Mouse (Mus musculus): ENCODE results near the gene Npr3.

Npr3 gene

DNA sequence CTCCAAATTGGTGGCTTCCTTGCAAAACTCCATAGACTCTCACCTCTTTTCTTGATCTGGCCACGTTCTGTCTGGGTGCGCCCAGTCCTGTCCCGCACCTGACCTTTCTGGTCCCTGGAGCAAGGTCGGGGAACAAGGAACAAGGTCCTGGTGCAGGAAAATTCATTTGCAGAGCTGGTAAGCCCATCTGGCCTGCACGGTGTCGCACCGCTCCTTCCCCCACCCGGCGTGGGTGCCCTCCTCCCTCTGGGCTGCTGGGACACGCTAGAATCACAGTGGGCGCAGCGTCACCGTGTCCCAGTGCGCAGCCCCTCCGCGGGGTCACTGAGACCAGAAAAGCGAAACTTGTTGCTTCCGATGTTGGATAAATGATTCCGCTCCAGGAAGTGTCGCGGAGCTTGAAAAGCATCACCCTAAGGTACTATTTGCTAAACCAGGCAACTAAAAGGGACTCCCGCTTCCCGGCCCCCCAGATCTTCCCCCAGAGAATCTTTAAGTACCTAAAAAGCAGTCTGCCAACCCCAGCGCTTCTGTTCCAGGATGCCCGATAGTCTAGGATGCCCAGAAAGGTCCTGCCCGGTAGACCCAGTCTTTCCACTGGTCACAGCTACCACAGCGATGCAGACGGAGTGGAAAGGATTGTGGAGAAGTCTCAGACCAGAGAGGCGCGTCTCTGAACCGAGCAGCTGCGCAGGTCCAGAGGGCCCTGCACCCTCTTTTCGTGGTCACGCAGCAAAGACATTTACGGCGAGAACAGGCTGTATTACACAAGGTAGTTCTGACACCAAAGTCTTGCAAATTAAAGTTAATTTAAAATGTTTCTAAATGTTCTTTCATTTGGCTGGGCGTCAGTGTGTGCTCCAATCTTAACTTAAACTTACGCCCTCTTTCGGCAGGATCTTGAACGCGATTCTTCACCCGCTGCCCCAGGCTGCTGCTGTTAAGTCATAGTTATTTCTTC is at the start of gene Npr3:
Gene Npr3, minus strand, starts transcription at position 717 of the 961 bp plus-strand sequence.
- DNase-seq (ENCODE audit: low spot score): no peak

DNA sequence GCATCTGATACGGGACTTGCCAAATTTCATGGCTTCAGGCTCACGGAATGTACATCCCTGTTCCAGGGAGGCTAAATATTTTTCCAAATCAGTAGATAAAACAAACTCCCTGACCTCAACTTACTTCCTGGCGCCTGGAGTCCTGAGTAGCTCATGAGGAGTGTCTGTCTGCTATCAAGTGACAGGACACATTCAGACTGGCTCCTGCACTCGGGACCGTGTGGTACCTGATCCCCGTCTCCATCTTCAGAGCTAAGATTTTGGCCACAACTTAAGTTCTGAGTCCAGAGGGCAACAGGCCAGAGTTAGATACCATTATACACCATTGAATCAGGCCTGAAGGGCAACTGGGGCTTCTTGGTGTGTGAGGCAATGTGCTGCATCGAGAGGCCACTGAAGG is 49.0 kb upstream of the Npr3 start:
- DNase-seq (ENCODE audit: low spot score): no peak

DNA sequence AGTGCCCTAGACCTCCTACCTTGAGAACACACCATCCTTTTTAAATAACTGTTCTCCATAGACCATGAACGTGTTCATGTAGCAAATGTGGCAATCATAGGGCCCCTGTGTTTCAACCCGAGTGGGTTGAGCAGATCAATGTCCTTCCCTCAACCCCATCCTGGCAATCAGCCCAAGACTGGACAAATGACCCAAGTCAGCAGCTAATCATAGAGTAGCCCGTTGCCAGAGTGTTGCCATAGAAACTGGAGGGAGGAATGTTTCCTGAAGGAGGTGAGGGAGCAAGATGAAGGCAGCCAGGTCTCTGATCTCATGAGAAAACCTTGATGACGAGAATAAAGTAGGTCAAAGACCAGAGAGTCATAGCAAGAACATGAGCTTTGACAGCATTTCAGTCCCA is 47.1 kb upstream of the Npr3 start:
- DNase-seq (ENCODE audit: low spot score): no peak

DNA sequence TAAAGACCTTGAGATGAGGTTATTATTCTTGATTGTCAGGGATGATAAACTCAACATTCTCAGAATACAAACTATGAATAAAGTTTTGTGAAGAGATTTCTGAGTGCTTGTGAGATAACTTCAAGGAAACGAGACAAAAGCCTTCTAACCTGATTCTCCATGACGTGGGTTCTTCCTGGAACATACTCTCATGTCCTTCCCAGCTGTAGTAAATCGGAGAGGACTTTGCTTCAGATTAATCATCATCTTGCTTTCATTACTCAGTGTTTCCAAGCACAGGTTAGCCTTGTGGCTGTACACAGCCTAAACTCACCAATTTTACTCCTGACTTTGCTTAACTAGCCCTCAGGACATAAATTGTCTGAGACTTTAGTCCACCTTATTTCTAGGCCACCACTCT is 45.1 kb upstream of the Npr3 start:
- DNase-seq (ENCODE audit: low spot score): no peak

DNA sequence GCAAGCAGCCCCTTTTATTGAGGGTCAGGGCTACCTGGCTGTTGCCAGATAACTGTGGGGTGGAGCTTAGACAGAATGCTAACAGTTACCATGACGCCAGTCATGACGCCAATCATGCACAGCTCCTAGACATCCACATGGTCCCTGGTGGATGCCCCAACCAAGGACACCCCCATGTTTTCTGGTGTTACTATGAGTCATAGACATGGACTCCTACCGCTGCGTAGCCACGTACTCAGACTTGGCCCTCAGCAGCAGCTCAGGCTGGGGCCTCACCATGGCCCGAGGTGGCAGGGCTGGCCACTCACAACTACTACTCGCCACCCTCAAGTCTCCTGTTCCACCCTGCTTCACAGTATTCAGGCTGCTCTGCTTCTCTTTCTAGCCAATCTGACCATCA is 44.1 kb upstream of the Npr3 start:
- no peak for DNase-seq (ENCODE audit: low spot score)

DNA sequence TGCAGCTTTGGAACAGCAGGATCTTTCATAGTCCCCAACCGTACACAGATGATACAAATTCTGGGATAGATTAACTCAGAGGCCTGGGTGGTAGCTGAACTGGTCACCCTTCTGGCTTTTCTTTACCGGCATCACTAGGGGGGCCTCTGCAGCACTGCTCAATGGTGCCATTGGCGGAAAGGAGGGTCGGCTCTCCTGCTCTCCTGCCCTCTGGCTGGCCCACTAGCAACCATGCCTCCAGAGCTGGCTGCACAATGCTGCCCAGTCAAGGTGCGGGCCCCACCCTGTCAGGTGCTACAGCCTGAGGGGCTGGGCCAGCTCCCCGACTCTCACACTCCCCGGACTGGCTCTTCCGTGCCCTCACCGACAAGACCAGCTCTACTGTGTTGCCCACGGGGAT is 43.1 kb upstream of the Npr3 start:
- DNase-seq (ENCODE audit: low spot score): no peak

DNA sequence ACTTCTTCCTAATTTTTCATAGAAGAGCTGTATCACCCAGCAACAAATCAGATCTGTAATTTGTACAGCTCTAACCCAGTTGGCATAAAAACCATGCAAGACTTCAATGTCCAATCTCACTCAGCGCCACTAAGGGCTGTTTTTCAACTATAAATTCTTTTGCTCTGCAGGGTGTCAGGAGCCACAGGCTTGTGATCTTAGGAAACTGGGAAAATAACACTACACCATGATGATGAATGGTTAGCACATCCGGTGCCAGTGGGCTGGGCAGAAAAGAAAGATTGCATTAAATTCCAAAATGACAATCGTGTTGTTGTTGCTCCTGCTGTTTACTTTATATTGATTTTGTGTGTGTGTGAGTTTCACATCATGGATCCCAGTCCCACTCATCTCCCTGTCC is 42.4 kb upstream of the Npr3 start:
- DNase-seq (ENCODE audit: low spot score): no peak

DNA sequence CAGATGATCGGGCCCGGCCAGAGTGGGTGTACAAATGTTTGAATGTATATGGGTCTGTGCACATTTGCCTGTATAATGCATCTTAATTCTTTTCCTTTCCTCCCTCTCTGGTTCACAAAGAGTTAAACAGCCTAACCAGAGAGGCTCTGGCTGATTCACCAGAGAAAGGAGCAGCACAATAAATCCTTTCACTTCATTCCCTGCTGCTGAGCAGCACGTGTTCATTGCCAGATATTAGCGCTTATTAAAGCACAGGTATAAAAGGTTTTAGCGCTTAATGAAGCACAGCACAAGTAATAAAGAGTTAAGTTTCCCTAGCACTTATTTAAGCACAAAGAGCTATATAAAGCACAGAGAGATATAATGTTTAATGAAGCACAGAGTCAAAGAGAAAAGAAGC is 33.8 kb upstream of the Npr3 start:
- no peak for DNase-seq (ENCODE audit: low spot score)

DNA sequence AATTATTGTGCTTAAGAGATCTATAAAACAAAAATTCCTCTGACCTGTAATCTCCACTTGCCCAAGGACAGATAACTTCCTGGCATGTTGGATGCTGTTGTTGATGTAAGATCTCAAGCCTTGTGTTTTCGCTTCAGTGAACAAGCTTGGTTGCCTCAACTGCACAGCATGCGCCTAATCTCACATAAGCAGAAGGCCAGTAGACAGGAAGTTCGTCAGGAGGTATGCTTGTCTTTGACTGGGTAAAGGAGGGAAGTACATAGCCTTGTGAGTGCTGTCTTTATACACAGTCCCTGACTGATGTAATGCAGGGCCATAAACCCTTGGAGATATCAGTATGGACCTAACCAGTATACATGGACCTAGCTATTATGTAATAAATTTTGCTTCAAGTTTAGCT is 20.7 kb upstream of the Npr3 start:
- DNase-seq (ENCODE audit: low spot score): no peak

DNA sequence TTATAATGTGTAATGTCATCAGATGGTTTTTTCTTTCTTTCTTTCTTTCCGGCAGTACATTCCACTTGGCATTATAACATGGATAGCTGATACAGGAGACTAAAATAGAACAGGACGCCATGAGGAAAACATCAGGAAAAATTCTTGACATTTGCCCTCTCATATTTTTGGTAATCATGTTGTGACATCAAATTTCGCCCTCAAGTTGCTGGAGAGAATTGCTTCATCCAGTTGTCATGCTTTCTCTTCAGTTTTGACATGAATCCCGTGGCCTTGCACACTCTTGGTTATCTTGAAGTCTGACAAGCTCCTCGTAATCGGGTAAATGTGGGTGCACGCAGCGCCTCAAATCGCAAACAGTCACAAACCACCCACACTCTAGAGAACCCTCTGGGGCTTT is 7.0 kb upstream of the Npr3 start:
- DNase-seq (ENCODE audit: low spot score): no peak

DNA sequence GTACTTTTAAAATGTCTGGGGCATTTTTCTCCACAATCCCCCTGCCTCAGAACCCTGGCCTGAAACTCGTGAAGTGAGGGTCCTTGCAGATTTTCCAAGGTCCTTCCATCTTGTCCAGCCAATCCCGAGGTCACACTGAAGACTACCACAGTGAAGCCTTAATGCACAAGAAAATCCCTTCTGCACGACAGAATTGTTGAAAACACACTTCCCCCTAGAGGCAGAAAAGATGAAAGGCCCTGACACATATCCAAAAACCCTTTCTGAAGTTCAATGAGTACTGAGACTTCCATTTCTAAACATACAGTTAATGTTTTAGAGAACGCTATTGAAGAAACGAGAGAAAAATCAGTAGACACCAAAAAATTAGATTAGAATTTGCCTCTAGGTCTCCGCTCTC is 2.8 kb upstream of the Npr3 start:
- DNase-seq (ENCODE audit: low spot score): no peak

DNA sequence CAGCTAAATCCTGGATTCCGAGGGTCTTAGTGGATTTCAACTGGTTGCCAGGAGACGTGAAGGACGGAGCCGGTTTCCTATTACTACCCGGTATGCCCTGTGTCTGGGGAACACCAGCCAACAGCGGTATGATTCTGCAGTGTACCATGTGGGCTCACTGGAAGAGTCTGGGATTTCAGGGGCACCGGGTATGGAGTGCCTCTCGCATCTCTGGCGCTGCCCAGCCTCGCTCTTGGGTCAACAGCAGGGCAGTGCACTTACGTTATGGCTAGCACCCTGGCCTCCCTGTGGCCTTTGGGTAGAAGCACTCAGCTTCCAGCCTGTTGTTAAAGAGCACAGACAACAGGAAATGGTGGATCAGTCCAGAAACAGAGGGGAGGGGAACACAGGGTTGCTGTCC is 1.1 kb upstream of the Npr3 start:
- DNase-seq (ENCODE audit: low spot score): no peak

DNA sequence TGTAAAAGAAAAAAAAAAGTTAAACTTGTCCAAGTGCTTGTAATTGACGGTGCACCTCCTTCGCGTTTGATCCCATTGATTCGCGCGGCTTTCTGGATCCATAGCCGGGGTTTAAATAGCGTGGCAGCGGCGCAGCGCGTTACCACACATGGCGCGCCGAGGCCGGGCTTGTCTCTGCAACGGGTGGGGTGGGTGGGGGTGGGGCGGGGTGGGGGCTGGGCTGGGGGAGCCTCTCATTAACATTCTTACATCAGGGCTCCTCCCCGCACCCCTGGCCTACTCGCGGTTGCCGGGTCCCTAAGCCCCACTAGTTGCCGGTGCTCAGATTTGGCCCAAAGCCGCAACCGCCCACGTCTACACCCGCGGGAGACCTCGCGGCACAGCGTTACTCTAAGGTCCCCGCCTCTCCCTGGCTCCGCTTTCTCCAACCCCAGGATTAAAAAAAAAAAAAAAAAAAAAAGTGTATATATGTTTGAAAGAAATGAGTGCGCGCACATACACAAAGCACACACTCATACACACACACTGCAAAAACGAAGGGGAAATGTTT is 991 bp downstream of the Npr3 start:
- no peak for DNase-seq (ENCODE audit: low spot score)

DNA sequence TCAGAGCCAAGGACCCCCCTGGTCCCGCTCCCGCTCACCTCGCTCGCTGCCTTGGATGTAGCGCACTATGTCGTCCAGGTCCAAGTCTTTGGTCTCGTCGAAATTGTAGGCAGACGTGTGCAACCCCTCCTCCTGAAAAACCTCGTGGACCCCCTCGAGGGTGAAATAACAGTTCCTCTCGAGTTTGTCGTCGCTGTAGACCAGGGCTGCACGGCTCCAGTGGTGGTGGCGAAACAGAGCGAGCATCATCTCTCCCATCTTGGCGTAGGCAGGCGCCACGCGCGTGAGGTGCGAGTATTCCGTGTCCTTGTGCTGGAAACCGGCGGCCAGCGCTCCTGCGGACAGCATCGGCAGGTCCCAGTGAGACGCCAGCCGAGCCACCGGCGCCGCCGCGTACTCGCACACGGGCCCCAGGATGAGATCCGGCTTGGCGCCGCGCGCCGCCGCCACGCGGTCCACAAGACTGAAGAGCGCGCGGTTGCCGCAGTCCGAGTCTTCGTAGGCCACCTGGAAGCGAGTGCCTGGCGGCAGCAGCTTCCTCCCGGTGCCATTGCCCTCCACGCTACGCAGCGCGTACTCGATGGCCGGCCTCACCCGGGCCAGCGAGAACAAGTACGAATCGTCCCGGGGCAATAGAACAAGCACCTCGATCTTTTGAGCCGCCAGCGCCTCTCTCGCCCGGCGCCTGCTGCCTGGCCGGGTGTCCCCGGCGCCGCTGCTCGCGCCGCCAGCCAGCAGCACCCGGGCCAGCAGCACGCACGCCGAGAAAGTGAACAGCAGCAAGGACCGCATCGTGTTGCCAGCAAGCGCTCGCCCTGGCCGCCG is 2.0 kb downstream of the Npr3 start:
- no peak for DNase-seq (ENCODE audit: low spot score)

DNA sequence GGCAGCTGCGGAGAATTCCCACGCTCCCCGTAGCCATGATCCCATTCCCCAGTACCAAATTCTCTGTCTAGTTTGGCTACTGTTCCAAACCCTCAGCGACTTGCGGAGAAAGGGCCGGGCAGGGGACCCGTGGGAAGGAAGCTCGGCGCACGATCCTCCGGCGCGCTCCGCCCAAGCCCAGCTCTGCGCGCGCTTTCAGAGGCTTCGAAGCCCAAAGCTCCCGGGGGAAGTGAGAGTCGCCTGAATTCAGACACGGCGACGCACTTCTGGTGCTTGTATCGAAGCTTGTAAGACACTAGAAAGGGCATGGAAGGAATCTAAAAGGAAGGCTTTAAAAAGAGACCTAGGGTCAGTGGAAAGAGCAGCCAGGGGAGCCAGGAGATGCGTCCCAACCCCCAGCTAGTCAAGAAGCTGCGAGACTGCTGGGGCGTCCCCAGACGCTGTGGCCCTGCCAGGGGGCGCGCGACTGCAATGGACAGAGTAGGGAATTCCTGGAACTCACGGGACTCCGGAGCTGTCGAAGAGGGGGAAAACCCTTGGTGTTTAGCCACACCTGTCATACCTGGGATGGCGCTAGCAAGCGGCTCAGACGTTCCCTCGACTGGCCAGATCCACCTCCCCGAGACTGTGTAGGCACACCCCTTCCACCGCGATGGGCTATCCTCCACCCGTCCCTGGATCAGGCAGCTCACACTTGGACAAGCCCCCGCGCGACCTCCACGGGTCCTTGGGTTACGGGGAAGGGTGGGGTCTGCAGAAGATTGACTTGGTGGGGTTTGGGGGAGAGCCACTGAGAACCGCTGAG is 2.8 kb downstream of the Npr3 start:
- no peak for DNase-seq (ENCODE audit: low spot score)

DNA sequence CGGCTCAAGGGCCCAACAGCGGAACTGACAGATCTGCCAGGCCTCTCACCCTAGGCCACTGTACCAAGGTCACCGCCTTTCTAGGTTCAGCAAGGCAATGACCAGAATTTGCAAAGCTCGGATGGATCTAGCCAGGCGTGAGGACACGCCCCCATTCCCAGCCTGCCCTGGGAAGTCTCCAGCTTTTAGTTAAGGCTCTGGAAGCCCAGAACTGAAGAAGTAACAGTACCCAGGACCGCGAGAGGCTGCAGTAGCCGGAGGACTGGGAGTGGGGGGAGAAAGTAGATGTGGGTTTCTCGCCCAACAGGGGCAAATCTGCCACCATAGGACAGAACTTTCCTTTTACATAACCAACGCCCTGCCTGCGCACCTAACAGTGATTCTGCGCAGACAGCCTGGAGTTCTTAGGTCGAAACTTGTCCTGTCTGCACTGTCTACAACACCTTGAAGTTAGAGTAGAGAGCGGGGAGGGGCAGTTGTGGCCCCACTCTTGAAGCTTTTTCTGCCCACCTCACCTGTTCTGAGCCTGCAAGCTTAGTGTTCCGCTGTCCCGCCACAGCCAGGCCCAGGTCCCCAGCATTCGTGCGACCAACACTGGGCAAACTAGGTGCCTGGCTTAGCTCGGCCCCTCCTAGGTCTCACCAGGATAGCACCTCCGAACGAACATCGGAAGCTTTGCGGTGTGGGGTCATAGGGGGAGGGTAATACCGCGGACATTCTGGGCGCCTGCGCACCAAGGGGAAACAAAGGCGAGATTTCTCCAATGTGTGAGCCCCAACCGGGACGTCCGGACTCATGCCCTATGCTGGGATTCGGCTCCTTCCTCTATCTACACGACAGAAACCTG is 3.7 kb downstream of the Npr3 start:
- DNase-seq (ENCODE audit: low spot score): no peak

DNA sequence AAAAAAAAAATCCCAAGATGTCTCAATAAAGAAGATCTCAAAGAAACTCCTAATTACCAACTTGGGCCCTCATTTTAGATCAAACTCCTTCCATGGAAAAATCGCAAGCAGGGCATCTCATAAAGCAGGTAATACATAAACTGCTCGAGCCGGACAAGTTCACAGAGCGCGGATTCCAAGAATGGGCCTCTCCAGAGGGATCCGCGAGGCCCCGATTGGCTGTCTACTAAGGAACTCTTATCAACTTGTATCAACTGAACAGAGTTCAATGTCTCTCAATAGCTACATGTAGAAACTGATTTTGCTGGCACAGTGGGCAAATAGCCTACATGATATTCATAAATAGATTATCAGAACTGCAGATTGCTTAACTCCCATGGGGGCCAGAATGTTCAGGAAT is 9.5 kb downstream of the Npr3 start:
- DNase-seq (ENCODE audit: low spot score): no peak

DNA sequence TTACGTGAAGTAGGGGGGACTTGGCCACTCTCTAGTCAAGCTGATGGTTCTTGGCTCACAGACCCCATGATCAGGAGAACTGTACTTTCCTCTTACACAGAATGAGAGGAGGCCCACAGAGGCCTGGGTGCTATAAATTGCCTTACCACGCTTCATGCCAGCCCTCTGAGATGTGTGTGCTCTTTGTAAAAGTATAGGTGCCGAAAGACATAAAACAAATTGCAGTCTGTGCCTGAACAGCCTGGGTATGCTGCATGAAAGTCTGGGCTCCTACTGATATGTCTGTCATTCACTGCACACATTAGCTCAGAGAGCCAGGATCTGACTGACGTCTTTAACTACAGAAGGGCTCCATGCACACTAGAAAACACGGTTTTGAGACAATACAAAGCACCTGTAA is 9.9 kb downstream of the Npr3 start:
- DNase-seq (ENCODE audit: low spot score): no peak

DNA sequence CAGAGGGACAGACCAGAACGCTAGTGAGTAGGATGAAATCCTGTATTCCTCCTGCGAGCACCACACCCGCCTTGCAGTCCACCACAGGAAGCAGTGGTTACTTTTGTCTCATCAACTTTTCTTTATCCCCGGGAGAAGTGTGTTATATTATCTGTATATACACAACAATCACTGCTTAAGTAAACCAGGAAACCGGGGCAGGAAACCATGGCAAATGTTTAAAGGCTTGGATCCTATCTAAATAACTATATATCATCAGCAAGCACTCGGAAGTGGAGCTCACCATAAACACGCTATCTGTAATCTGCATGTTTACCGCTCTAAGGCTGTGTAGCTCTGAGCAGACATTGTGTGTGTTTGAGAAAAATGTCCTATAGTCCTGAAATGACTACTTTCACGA is 13.1 kb downstream of the Npr3 start:
- DNase-seq (ENCODE audit: low spot score): no peak

DNA sequence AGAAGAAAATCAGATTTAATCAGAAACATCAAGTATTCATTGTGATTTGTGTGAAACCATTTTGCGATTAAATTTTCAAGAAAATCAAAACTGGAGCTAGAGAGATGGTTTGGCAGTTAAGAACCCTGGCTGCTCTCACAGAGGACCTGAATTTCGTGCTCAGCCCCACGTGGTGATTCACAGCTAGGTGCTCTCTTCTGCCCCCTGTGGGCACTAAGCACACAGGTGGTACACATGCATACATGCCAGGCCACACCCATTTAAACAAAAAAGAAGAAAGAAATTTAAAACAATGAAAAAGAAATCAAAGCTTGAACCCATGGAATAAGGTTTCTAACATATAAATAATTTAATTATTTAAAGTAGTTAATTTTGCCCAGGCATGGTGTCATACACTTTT is 15.7 kb downstream of the Npr3 start:
- no peak for DNase-seq (ENCODE audit: low spot score)

DNA sequence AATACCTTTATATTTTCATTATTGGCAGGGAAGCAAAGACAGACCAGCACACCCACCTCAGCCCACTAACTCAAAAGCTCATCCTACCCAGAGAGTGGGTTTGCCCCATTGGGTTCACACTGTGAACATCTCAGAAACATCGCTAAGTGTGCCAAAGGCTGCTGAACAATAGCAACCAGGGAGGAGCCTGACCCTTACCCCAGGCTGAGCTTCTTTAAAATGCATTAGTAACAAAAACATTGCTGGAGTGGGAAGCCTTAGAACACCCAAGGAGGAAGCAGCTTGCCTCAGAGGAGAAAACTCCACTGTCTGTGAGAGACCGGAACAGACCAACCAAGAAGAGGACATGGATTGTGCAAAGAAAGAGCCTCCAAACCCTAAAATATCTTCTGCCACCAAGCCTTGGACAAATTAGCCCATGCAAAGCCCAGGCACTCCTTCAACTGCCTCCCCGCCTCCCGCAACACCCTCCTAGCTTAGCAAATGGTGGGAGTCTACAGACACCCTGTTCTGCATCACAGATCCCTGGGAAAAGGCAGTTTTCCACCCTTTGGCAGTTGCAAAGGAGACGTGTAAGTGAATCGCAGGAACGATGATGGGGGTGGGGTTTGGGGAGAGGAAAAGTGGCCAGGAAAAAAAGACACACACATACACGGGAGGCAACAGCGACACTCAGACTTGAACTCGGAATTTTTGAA is 24.4 kb downstream of the Npr3 start:
- DNase-seq (ENCODE audit: low spot score): no peak

All from spleen, adult 12 weeks (tissue).